Mouse (Mus musculus) limb, embryonic 12.5 days (tissue): ENCODE measurements at regions not wholly inside any gene's neighbourhood (a gene's known extent, or its start where the extent isn't known, plus 50 kb on each side); places are given as distances from the start of the nearest gene placed in this dataset.

Source experiments
- ATAC-seq: fragments of 200-750 bp; cut with Nextera tagmentation; 2 replicates; pipeline ENCODE4 v1.8.0; 2017; ENCODE audit warnings: low read depth, moderate TSS enrichment; ENCODE audit not compliant: insufficient number of reproducible peaks, insufficient read depth, low FRiP score, low TSS enrichment
- H3K27ac ChIP-seq: fragments of 300-500 bp; sonication (generic); 2 replicates; pipeline ENCODE4 v1.5.1; 2016; ENCODE audit warnings: mild to moderate bottlenecking, moderate library complexity
- H3K27me3 ChIP-seq: fragments of 300-500 bp; sonication (generic); 2 replicates; pipeline ENCODE4 v1.6.1; 2016; ENCODE audit warnings: mild to moderate bottlenecking, moderate library complexity
- H3K36me3 ChIP-seq: fragments of 300-500 bp; sonication (generic); 2 replicates; pipeline ENCODE4 v1.6.1; 2016; ENCODE audit warnings: mild to moderate bottlenecking, moderate library complexity
- H3K4me1 ChIP-seq: fragments of 300-500 bp; sonication (generic); replicated peaks from 2 replicates; pipeline ENCODE4 v1.6.1; 2016
- H3K4me2 ChIP-seq: fragments of 300-500 bp; sonication (generic); 2 replicates; pipeline ENCODE4 v1.6.1; 2016; ENCODE audit warnings: mild to moderate bottlenecking, moderate library complexity
- H3K4me3 ChIP-seq: fragments of 300-500 bp; sonication (generic); replicated peaks from 2 replicates; pipeline ENCODE4 v1.5.1; 2016; ENCODE audit warnings: mild to moderate bottlenecking
- H3K9ac ChIP-seq: fragments of 300-500 bp; sonication (generic); replicated peaks from 2 replicates; pipeline ENCODE4 v1.6.1; 2016; ENCODE audit warnings: mild to moderate bottlenecking, moderate library complexity
- H3K9me3 ChIP-seq: fragments of 300-500 bp; sonication (generic); 2 replicates; pipeline ENCODE4 v1.6.1; 2016; ENCODE audit warnings: mild to moderate bottlenecking, moderate library complexity
- WGBS: fragments of 180-500 bp; shearing (Covaris S2); methylation state at CpG from one replicate; pipeline ENCODE4 v1.1.7; 2016; 5-methylcytosine and 5-hydroxymethylcytosine counted together

DNA sequence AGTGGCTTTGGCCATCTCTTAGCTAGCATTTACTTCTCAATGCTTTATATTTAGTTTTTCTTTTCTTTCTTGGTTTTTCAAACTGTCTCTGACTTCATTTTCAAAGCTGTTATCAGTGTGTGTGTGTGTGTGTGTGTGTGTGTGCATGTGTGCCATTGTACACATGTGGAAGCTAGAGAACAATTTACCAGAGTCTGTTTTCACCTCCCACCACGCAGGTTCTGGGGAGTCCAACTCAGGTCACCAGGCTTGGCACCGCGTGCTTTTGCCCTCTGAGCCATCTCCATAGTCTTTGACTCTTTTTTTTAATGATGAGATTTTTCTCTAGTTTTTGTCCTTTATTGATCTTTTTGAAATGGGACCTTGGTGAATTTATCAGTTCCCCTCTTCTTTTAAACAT lies 93.3 kb upstream of the Gm6657 start:
- Histone ChIP-seq H3K4me3 (no peak overlapping the region), H3K4me2 (no peak overlapping the region), H3K27me3 (no peaks in the 10 kb centered on the region), H3K9ac (no peak overlapping the region), H3K36me3 (no peaks in the 10 kb centered on the region), H3K27ac (no peak overlapping the region), H3K4me1 (peaks cover 6% of the 10 kb centered on the region; the same call in 1 of the 2 replicates), H3K9me3 (no peaks in the 10 kb centered on the region)
- ATAC-seq = no peak
- WGBS = 93% methylated on average over 3 of the region's 3 CpGs

GRCm38 (mm10) chr12:78109931-78110330 lies 84.1 kb upstream of the Gm6657 start:
- ATAC-seq = no peak

GRCm38 (mm10) chr12:78118131-78118530 lies 75.9 kb upstream of the Gm6657 start:
- H3K4me1 ChIP-seq = no peaks in the 10 kb centered on the region
- no peak overlapping the region for H3K27ac ChIP-seq
- H3K4me2 ChIP-seq = no peak overlapping the region
- no peak overlapping the region for H3K4me3 ChIP-seq
- no peaks in the 10 kb centered on the region for H3K36me3 ChIP-seq
- H3K9me3 ChIP-seq = no peaks in the 10 kb centered on the region
- ATAC-seq = no peak
- H3K27me3 ChIP-seq = no peaks in the 10 kb centered on the region
- 81% methylated on average over 1 of the region's 1 CpGs for WGBS
- no peak overlapping the region for H3K9ac ChIP-seq

More at GRCm38 (mm10) chr12:78109931-78110330, 84.1 kb upstream of the Gm6657 start:
- Histone ChIP-seq H3K27ac (no peak overlapping the region), H3K4me2 (no peak overlapping the region), H3K9ac (no peak overlapping the region), H3K27me3 (no peaks in the 10 kb centered on the region), H3K4me3 (no peak overlapping the region), H3K9me3 (no peaks in the 10 kb centered on the region), H3K4me1 (no peaks in the 10 kb centered on the region), H3K36me3 (no peaks in the 10 kb centered on the region)
- 32% methylated on average over 1 of the region's 1 CpGs for WGBS

DNA sequence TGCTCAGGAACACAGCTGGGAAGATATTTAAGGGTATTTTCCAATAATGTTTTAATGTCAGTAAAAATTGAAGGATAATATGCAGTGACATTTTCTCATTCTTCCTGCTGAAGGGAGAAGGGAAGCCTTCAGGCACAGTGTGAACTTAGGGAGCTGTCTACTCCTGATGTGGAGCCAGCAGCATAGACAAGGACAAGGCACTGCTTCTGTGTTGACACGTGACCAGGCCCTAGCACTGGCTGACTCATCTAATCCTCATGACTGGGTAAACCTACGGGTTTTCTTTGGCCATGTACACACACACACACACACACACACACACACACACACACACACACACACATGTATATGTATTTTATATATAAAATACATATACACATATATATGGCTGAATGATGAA lies 74.8 kb upstream of the Gm6657 start:
- Histone ChIP-seq H3K4me1 (no peaks in the 10 kb centered on the region), H3K27ac (no peak overlapping the region), H3K4me2 (no peak overlapping the region), H3K4me3 (no peak overlapping the region), H3K9me3 (no peaks in the 10 kb centered on the region), H3K27me3 (no peaks in the 10 kb centered on the region), H3K9ac (no peak overlapping the region), H3K36me3 (no peaks in the 10 kb centered on the region)
- WGBS = 63% methylated on average over 2 of the region's 2 CpGs
- ATAC-seq = no peak

- H3K4me2 ChIP-seq = no peak overlapping the region
- WGBS = 61% methylated on average over 5 of the region's 5 CpGs
- ATAC-seq = no peak
- H3K27ac ChIP-seq = no peak overlapping the region
- H3K4me1 ChIP-seq = no peaks in the 10 kb centered on the region
- no peaks in the 10 kb centered on the region for H3K27me3 ChIP-seq
- H3K9me3 ChIP-seq = no peaks in the 10 kb centered on the region
- H3K36me3 ChIP-seq = no peaks in the 10 kb centered on the region
- no peak overlapping the region for H3K4me3 ChIP-seq
- no peak overlapping the region for H3K9ac ChIP-seq
These were observed 74.2 kb upstream of the Gm6657 start for GRCm38 (mm10) chr12:78119855-78120254.

DNA sequence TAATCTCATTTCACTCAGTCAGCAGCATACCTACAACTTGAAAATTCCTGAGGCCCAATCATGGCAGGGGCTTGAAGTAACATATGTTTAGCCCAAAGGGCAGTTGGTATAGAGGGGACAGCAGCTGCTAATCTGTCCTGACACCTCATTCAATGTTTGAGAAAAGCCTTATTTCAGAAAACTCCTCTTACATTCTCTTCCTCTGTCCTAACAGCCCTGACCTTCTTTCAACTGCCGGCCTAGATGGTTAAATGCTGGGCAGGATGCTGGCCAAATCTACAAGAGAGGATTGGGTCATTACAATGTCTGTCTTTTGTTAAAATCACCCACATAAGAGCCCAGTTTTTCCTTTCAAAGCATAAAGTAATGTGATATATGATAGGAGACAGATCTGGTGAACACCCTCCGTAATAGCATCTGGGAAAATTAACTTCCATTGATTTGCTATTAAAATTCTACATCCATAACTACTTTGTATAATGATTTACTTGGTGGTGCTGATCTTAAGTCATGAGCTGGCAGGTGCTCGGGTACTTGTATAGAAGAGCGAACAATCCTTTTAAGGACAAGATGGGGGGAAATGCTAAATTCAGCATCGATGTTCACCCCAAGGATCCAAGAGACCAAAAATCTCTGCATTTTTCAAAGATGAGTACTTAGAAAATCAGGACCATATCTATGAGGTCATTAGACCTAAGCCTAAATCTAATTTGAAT lies 64.8 kb upstream of the Gm6657 start:
- ATAC-seq = no peak
- Histone ChIP-seq H3K4me2 (no peak overlapping the region), H3K27me3 (no peaks in the 10 kb centered on the region), H3K9me3 (no peaks in the 10 kb centered on the region), H3K9ac (no peak overlapping the region), H3K36me3 (no peaks in the 10 kb centered on the region), H3K4me1 (no peaks in the 10 kb centered on the region), H3K27ac (no peak overlapping the region), H3K4me3 (no peak overlapping the region)
- 77% methylated on average over 5 of the region's 5 CpGs for WGBS

DNA sequence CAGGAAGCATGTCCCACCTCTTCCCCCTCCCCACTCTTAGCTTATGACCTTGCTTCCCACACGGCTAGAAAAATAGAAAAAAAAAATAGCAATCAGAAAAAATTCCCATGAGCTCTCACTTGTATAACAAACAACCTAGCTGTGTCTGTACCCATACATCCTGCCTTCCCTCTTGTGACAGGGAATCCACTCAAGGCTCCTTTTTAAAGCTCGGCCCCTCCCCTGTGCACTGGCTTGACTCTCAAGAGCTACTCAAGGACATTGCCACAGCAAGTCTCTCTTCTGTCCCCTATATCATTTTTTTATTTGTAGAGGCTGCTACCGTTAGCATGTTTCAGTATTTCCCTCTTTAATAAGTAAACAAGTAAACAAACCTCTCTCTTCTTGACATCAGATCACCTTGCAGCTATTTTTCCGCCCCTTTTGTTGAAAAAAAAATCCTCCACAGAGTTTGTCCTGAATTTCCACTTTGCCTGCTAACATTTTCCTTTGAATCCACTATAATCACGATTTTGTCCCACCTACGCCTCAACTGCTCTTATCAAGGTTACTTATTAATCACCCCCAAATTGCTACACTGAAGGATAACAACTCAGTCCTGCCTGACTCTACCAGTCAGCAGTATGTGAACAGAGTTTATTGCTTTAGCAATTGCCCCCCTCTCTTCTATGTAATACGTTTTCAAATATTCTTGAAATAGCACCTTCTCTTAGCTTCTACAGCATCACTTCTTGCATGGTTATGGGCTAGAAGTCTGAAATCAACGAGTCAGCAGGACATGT lies 61.8 kb upstream of the Gm6657 start:
- H3K27ac ChIP-seq = no peak overlapping the region
- H3K4me2 ChIP-seq = no peak overlapping the region
- no peaks in the 10 kb centered on the region for H3K27me3 ChIP-seq
- WGBS = 78% methylated on average over 8 of the region's 8 CpGs
- no peak overlapping the region for H3K9ac ChIP-seq
- no peaks in the 10 kb centered on the region for H3K9me3 ChIP-seq
- ATAC-seq = no peak
- no peak overlapping the region for H3K4me3 ChIP-seq
- no peaks in the 10 kb centered on the region for H3K36me3 ChIP-seq
- H3K4me1 ChIP-seq = peaks cover 4% of the 10 kb centered on the region; the same call in 1 of the 2 replicates

DNA sequence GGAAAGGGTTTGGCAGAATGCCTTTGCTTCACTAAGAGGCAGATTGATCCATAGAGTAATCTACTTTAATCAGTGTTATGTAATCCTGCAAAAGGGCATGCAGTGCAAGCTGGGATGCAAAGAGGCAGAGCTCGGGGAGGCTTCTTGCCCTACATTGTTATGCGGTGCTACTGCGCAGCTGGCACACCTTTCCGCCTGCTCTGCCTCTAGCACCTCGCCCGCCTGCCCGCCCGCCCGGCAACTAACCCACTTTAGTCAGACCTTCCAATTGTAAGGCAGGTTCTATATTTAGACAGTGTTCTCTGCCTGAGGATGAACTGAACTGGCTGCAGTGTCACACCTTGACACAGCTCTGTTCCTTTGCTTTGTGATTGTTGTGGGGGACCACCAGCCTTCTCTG lies 60.7 kb upstream of the Gm6657 start:
- WGBS = 80% methylated on average over 9 of the region's 9 CpGs
- ATAC-seq = no peak
- no peak overlapping the region for H3K9ac ChIP-seq
- no peak overlapping the region for H3K27ac ChIP-seq
- no peaks in the 10 kb centered on the region for H3K27me3 ChIP-seq
- H3K9me3 ChIP-seq = no peaks in the 10 kb centered on the region
- H3K36me3 ChIP-seq = no peaks in the 10 kb centered on the region
- H3K4me3 ChIP-seq = no peak overlapping the region
- no peak overlapping the region for H3K4me2 ChIP-seq
- H3K4me1 ChIP-seq = peaks cover 5% of the 10 kb centered on the region; the same call in 1 of the 2 replicates

DNA sequence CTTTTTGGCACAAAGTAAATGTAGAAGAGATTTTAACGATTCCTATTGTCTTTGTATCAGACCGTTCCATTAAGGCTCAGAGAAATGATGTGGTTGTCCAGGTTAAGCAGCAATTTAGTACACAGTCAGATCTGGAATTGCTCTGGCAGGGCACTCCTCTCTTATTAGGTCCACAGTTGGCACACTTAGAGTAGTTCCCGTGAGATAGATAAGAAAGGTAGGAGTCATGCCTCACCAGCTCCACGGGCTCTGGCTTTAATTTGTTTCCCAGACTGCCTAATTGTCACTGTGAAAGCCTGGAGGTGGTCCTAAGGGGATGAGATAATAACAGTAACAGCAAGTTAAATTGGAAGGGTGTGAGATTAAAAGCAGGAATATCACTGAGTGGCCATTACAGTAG lies 60.1 kb upstream of the Gm6657 start:
- WGBS = 53% methylated on average over 4 of the region's 4 CpGs
- Histone ChIP-seq H3K9me3 (no peaks in the 10 kb centered on the region), H3K4me1 (peaks cover 5% of the 10 kb centered on the region; the same call in 1 of the 2 replicates), H3K27ac (no peak overlapping the region), H3K36me3 (no peaks in the 10 kb centered on the region), H3K27me3 (no peaks in the 10 kb centered on the region), H3K4me2 (no peak overlapping the region), H3K4me3 (no peak overlapping the region), H3K9ac (no peak overlapping the region)
- no peak for ATAC-seq

DNA sequence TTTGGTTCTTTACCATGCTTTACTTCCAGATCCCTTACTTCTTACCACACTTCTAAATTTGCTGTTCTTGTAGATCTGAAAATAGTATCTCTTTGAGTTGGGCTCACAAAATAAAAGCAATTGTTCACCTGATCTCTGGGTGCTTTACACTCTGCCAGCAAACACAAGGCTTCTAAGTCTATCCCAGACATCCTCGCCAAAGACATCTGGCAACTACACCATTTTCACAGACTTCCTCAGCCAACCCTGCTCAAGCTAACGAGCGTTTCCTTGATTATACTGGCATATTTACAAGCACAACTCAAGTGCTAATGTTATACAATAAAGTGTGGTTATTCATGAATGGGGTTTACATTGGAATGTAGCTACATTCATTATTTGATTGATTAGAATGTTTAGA lies 56.8 kb upstream of the Gm6657 start:
- no peak overlapping the region for H3K9ac ChIP-seq
- no peak overlapping the region for H3K4me2 ChIP-seq
- no peaks in the 10 kb centered on the region for H3K27me3 ChIP-seq
- H3K36me3 ChIP-seq = no peaks in the 10 kb centered on the region
- H3K27ac ChIP-seq = no peak overlapping the region
- 41% methylated on average over 3 of the region's 3 CpGs for WGBS
- no peaks in the 10 kb centered on the region for H3K9me3 ChIP-seq
- H3K4me3 ChIP-seq = no peak overlapping the region
- peaks cover 5% of the 10 kb centered on the region; the same call in 1 of the 2 replicates for H3K4me1 ChIP-seq
- ATAC-seq = no peak

- Histone ChIP-seq H3K4me1 (peaks cover 5% of the 10 kb centered on the region; the same call in 1 of the 2 replicates), H3K9me3 (no peaks in the 10 kb centered on the region), H3K27ac (no peak overlapping the region), H3K36me3 (no peaks in the 10 kb centered on the region), H3K9ac (no peak overlapping the region), H3K4me3 (no peak overlapping the region), H3K4me2 (no peak overlapping the region), H3K27me3 (no peaks in the 10 kb centered on the region)
- no peak for ATAC-seq
- 88% methylated on average over 1 of the region's 1 CpGs for WGBS
These were observed 55.6 kb upstream of the Gm6657 start for GRCm38 (mm10) chr12:78138467-78138866.
